Mouse (Mus musculus) brain, embryonic 14.5 days (tissue): Measurements from ENCODE around the gene Tspan14. TPM values are rescaled to one million over a fixed set of nuclear protein-coding genes. Genes with fewer than 3 reads are reported as not detected.
A peak's percentile ranks its signal among the peaks of the same experiment; 100 is the strongest.

Source experiments
- DNase-seq: peaks from one replicate; pipeline ENCODE4 v3.0.0-alpha.2; 2011; ENCODE audit warnings: low read depth
- CTCF ChIP-seq: fragments of 200-500 bp; IDR thresholded peaks from 2 replicates; pipeline ENCODE4 v1.5.1; 2012; ENCODE audit warnings: inconsistent platforms, mild to moderate bottlenecking, moderate library complexity, borderline replicate concordance; ENCODE audit not compliant: insufficient read depth, insufficient read length; ENCODE audit errors: extremely low read depth
- POLR2A ChIP-seq: fragments of 200-500 bp; IDR thresholded peaks from 2 replicates; pipeline ENCODE4 v1.6.1; 2012; ENCODE audit warnings: mild to moderate bottlenecking, inconsistent platforms, borderline replicate concordance; ENCODE audit not compliant: poor library complexity, insufficient read depth, insufficient read length, severe bottlenecking; ENCODE audit errors: extremely low read depth
- polyA plus RNA-seq: library from polyadenylated mRNA; depleted of rRNA; stranded (reverse); fragments of >200 nt; gene quantifications from 2 replicates; pipeline ENCODE4 v1.2.3, GENCODE M21; 2012; rRNA removed

Tspan14 gene
- polyA plus RNA-seq, 1 experiment = 87.7 TPM

- no peak for DNase-seq
- TF ChIP-seq POLR2A (no peak), CTCF (no peak)
These were observed 77.4 kb downstream of the Tspan14 start for GRCm38 (mm10) chr14:40889181-40889580.

- peak; percentile 44; the same call in 1 of the 2 replicates for TF ChIP-seq CTCF
- no peak for TF ChIP-seq POLR2A
- DNase-seq = no peak
These were observed 80.0 kb downstream of the Tspan14 start for GRCm38 (mm10) chr14:40886428-40887202.

- no peak for DNase-seq
- no peak for TF ChIP-seq POLR2A
- TF ChIP-seq CTCF = no peak
These were observed 80.9 kb downstream of the Tspan14 start for GRCm38 (mm10) chr14:40885752-40886151.

- TF ChIP-seq POLR2A = no peak
These were observed 81.4 kb downstream of the Tspan14 start for GRCm38 (mm10) chr14:40885225-40885624.

GRCm38 (mm10) chr14:40874565-40874964, 92.0 kb downstream of the Tspan14 start:
- TF ChIP-seq POLR2A = no peak
- no peak for TF ChIP-seq CTCF
- no peak for DNase-seq

More at GRCm38 (mm10) chr14:40885225-40885624, 81.4 kb downstream of the Tspan14 start:
- peak; percentile 25 for DNase-seq

GRCm38 (mm10) chr14:40873961-40874360, 92.6 kb downstream of the Tspan14 start:
- DNase-seq = no peak
- TF ChIP-seq CTCF (no peak), POLR2A (no peak)

- no peak for TF ChIP-seq POLR2A
- TF ChIP-seq CTCF = no peak
- DNase-seq = no peak
These were observed 96.0 kb downstream of the Tspan14 start for GRCm38 (mm10) chr14:40870598-40870997.

- no peak for DNase-seq
- no peak for TF ChIP-seq CTCF
- no peak for TF ChIP-seq POLR2A
These were observed 101.6 kb downstream of the Tspan14 start for GRCm38 (mm10) chr14:40864811-40865514.

- TF ChIP-seq POLR2A (no peak), CTCF (no peak)
- DNase-seq = no peak
These were observed 102.9 kb downstream of the Tspan14 start for GRCm38 (mm10) chr14:40863659-40864058.

- DNase-seq = no peak
- TF ChIP-seq POLR2A (no peak), CTCF (no peak)
These were observed 103.6 kb downstream of the Tspan14 start for GRCm38 (mm10) chr14:40863022-40863421.

Other genes starting within 250 kb of the Tspan14 start
- 2.2 and 4.1 TPM in 2 replicates for gene Sh2d4b, start 73.5 kb downstream of the Tspan14 start, polyA plus RNA-seq
- 26.4 and 43.9 TPM in 2 replicates for gene Fam213a, start 47.0 kb upstream of the Tspan14 start, polyA plus RNA-seq
- gene Dydc2, start 102.4 kb upstream of the Tspan14 start, polyA plus RNA-seq = 0.15 and 0.53 TPM in 2 replicates
- 0.11 TPM in 1 of 2 replicates, not detected in the other for gene Dydc1, start 106.1 kb upstream of the Tspan14 start, polyA plus RNA-seq
- gene Mat1a, start 138.2 kb upstream of the Tspan14 start, polyA plus RNA-seq = 0.16 TPM in 1 of 2 replicates, not detected in the other
- gene Sftpa1, start 165.0 kb upstream of the Tspan14 start, polyA plus RNA-seq = not detected in 2 replicates
- not detected in 2 replicates for gene Mbl1, start 184.7 kb upstream of the Tspan14 start, polyA plus RNA-seq
- not detected in 2 replicates for gene Sftpd, start 218.3 kb upstream of the Tspan14 start, polyA plus RNA-seq